Mouse (Mus musculus) embryo, embryonic 9.5 days (tissue): ENCODE results near the gene Pak1ip1.

ENCODE experiments used
- DNase-seq: peaks from one replicate; pipeline ENCODE4 v3.0.0-alpha.2; 2017; ENCODE audit errors: extremely low spot score

The Pak1ip1 gene

GRCm38 (mm10) chr13:41006244-41006643 is 5.4 kb downstream of the Pak1ip1 start:
- DNase-seq = no peak

GRCm38 (mm10) chr13:41008271-41008670 is 7.4 kb downstream of the Pak1ip1 start:
- no peak for DNase-seq

GRCm38 (mm10) chr13:41008946-41009345 is 8.1 kb downstream of the Pak1ip1 start:
- no peak for DNase-seq

- DNase-seq = peak; percentile 94
Measured at GRCm38 (mm10) chr13:41015829-41016634, 15.2 kb downstream of the Pak1ip1 start, which contains the start of gene Tmem14c. TSS of gene Tmem14c (plus strand) at chr13:41016292.

GRCm38 (mm10) chr13:41016797-41017405 is 16.1 kb downstream of the Pak1ip1 start:
- DNase-seq = no peak

GRCm38 (mm10) chr13:41017832-41018231 is 17.0 kb downstream of the Pak1ip1 start:
- DNase-seq = no peak

GRCm38 (mm10) chr13:41018236-41018635 is 17.4 kb downstream of the Pak1ip1 start:
- no peak for DNase-seq

- DNase-seq = no peak
Measured at GRCm38 (mm10) chr13:41018756-41019591, 18.2 kb downstream of the Pak1ip1 start.

- DNase-seq = no peak
Measured at GRCm38 (mm10) chr13:41020494-41020893, 19.7 kb downstream of the Pak1ip1 start.

- DNase-seq = no peak
Measured at GRCm38 (mm10) chr13:41021607-41022006, 20.8 kb downstream of the Pak1ip1 start.

- no peak for DNase-seq
Measured at GRCm38 (mm10) chr13:41022099-41022498, 21.3 kb downstream of the Pak1ip1 start.

GRCm38 (mm10) chr13:41030098-41030497 is 29.3 kb downstream of the Pak1ip1 start:
- no peak for DNase-seq

GRCm38 (mm10) chr13:41042511-41042910 is 41.7 kb downstream of the Pak1ip1 start:
- DNase-seq = no peak

- DNase-seq = no peak
Measured at GRCm38 (mm10) chr13:41045901-41046300, 45.1 kb downstream of the Pak1ip1 start.

- no peak for DNase-seq
Measured at GRCm38 (mm10) chr13:41047280-41047679, 46.5 kb downstream of the Pak1ip1 start.

- no peak for DNase-seq
Measured at GRCm38 (mm10) chr13:41051965-41052364, 51.1 kb downstream of the Pak1ip1 start.
